Mouse (Mus musculus) c-Kit-positive CD71-positive TER-119-negative erythroid progenitor cells, embryonic 14.5 days (primary cell): Measurements from ENCODE around the gene Arrdc3.
"Not testable (repeated sequence)": the region's sequence is repeated elsewhere in the genome, so short reads cannot be mapped to it uniquely, and the experiment has no call there.

Source experiments
- DNase-seq: peaks from one replicate; pipeline ENCODE4 v3.0.0-alpha.2; 2013; ENCODE audit warnings: low read depth

Arrdc3 gene

DNA sequence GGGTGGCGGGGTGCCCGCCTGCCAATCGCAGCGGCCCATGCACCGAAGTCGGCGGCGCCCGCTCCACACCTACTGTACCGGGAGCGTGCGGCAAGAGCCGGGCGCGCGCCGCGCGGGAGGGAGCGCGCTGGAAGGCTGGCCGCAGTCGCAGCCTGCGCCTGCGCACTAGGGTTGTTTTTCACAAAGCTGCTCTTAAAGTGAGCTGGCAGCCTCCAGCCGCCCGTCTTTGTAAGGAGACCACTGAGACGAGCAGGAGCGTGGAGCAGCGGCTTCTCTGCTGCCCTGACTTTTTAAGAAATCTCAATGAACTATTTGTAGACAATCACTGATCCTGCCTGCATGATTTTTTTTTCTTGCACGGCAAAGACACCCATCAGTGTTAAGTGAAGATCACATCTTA is at the start of gene Arrdc3:
Gene Arrdc3 (plus strand): TSS at position 195 of the 400 bp plus-strand sequence.
- peak; percentile 90 for DNase-seq

GRCm38 (mm10) chr13:80862215-80862614 is 21.0 kb upstream of the Arrdc3 start:
- DNase-seq = peak; percentile 17

DNA sequence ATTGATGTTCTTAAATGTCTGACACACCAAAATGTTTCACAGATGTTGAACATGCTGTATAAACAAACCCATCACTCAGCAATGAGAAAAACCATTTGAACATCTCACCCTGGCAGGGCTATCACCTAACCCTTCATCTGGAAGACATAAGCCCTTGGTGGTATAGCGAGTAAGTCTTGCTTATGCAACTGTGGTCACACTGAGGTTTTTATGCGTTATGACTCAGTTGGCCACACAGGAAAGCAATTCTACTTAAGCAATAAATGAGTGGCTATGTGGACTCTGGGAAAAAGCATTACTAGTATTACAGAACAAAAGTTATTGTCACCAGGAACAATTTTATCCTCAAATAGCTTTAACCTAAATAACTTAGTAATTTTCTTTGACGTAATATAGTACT is 19.0 kb upstream of the Arrdc3 start:
- DNase-seq = no peak

DNA sequence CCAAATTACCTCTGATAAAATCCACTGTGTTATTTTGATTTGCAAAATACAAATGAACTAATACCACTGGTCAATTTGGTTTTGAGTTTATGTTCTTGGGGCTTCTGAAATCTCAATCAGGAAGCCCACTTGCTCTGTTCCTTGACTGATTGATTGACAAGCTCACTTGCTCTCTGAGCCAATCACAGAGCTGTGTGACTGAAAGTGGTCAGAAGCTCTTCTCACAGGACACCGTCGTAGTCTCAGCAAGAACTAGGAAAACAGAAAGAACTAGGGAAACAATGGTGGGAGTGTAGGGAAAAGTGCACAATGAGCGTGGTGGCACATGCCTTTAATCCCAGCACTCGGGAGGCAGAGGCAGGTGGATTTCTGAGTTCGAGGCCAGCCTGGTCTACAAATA is 8.1 kb upstream of the Arrdc3 start:
- DNase-seq = no peak

- DNase-seq = no peak
Observed at GRCm38 (mm10) chr13:80880756-80881155, 2.4 kb upstream of the Arrdc3 start.

DNA sequence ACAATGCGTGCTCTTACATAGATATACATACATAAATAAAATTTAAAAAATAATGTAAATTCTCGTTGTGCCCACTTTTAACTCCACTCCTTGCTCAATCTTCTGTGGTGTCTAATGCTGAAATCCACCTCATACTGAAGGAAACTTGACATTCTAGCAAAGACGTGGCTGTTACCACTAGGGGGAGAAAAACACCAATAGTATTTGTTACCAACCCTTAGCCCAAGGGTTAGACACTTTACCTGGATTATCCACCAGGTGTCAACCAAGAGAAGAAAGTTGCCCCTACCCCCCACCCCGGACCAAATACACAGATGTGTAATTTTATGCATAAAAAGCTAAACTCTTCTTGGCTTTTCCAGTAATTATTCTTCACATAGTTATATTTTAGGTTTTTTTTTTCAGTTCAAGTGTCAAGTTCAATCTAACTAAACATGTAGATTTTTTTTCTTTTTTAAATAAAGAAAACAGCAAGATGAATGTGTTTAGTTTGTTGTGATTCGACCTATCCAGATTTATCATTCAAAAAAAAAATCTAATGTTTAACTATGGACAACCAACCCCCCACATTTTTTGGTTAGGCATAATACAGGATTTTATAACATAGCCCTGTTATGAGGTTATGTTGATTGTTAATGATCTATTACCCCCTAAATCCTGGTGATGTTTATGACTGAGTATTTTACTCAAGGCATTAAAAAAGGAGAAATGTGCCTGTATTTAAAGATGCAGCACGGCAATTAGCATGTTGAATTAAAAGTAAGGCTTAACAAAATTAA is 1.3 kb upstream of the Arrdc3 start:
- DNase-seq = peak; percentile 74

DNA sequence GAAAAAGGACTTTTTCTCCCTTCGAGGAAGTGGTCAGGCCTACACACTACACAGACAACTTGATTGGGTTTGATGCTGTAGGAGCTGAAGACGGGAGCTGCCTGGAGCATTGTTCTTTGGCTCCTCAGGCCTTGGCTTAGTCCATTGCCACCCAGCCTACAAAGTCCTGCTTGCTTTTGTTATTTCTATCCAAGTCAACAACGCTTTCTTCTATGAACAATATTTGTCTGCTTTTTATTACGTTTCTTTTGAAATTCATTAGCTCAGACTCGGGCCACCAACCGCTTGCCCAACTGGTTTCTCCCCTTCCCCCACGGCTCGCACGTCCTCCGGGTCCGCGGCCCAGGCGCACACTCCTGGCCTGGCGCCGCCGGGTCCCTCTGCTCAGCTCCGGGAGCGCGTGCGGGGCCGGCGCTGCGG is 458 bp upstream of the Arrdc3 start:
- DNase-seq = peak; percentile 28

- peak; percentile 39 for DNase-seq
Observed at GRCm38 (mm10) chr13:80883649-80884376, 629 bp downstream of the Arrdc3 start.

GRCm38 (mm10) chr13:80884377-80884983 is 1.3 kb downstream of the Arrdc3 start:
- DNase-seq = peak; percentile 84

DNA sequence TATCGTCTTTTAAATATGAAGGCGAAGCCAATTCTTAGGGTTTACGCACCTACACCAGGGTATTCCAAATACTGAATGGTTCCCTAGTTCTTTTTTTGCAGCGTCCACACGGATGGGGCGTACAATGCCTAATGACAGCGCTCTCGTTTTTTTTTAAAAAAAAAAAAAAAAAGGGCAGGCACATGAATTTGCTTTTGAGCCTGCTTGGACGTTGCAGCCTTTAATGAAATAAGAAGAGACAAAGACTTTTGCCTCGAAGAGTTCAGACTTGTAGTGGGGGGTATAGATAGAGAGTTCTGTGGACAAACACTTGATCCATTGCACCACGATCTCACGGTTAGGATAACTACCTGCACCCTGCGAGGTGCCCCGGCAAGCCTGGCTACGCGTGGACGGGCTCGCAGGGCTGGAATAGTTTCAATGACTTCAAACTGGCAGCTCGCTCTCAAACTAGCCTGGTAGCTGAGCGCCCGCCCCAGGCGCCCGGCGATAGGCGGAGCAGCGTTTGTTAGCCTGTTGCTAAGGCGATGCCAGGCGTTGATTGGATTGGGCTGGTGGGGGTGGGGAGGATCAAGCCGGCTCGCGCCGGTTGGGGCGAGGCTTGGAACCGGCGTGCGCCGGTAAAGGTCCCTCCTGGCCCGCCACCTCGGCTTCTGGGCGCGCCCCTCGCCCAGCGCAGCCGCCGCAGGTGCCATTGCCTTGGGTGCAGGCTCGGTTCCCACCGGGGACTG is 2.1 kb downstream of the Arrdc3 start:
- DNase-seq = peak; percentile 88

GRCm38 (mm10) chr13:80885834-80886663 is 2.9 kb downstream of the Arrdc3 start:
- DNase-seq = peak; percentile 85

- peak; percentile 13 for DNase-seq
Observed at GRCm38 (mm10) chr13:80886664-80887210, 3.6 kb downstream of the Arrdc3 start.

DNA sequence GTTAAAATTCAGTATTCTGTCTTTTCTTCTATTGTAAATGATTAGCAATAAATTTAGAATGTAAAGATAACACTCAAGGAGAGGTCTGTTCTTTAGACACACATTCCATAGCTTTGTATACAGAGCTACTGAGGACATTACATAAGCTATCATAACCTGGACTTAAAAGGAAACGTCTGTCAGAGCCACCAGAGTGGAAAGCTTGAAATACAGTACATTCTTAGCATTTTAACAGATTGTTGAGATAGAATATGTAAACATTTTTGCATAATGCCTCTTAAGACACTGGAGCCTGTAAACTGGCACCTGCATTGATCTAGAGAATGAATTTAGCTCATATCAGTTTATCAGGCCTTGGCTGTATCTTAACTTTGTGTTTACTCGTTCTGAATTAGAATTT is 4.7 kb downstream of the Arrdc3 start:
- no peak for DNase-seq

DNA sequence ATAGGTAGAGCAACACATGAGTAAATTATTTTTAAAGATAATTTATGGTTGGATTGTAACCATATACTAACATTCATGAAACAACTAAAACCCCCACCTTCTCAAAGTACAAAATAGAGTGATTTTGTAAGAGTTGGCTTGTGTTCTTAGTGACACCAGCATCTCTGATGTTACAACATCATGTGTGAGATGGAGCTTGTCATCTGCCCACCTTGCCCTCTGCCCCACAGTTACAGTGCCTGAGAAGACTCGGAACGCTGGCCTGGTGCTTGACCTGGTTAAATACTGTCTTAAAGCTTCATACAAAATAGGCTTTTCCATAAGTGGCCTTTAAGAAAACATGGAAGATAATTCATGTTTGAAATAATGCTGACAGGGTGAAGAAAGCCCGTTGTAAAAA is 11.7 kb downstream of the Arrdc3 start:
- DNase-seq = not testable (repeated sequence)

- no peak for DNase-seq
Observed at GRCm38 (mm10) chr13:80897411-80897810, 14.2 kb downstream of the Arrdc3 start.

DNA sequence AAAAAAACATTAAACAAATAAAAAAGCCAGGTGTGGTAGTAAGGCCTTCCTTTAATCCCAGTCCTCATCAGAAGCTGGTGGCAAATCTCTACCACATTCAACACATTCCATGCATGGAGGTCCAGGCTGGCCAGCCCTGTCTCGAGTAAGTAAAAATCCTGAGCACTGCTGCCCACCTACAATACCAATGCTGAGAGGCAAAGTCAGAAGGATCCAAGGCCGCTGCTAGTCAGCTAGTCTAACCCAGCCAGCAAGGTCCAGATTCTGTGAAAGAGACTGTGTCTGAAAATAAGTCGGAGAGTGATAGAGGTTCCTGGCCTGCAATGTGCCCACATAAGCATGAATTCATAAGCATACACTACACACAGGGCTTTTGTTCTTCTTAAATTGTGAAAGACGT is 14.9 kb downstream of the Arrdc3 start:
- no peak for DNase-seq

GRCm38 (mm10) chr13:80899435-80900029 is 16.3 kb downstream of the Arrdc3 start:
- no peak for DNase-seq

DNA sequence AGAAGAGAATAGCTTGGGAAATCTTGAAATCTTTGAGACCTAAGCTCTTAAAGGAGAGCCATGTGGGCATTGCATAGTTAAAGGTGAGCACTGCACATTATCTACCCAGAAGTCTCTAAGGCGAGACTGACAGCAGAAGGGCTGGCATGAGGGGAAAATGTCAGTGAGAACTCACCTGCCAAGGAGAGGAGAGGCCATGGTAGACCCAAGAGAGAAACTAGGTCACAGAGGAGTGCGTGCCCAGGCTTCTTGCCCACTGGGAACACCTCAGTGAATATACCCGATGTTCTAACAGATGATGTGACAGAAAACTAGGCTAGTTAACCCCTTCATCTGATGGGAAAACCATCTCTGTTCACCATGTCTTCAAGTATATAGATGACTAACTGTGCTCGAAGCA is 18.2 kb downstream of the Arrdc3 start:
- no peak for DNase-seq

DNA sequence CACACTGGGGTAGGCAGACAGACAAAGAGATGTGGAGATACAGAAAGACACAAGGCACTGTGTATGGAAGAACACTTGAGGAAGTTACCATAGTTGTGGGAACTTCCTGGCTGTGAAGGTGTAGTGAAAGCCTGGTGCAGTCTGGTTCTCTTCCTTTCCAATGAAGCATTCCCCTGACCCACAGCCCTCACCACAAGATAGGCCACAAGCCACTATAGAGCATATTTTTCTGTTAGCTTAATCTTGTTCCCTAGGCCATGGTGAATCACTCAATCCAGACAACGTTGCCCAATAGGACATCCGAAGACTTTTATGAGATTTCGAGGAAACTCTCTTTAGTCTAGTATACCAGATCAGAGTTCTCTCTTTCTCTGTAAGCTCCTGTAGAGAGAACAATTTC is 19.6 kb downstream of the Arrdc3 start:
- no peak for DNase-seq

DNA sequence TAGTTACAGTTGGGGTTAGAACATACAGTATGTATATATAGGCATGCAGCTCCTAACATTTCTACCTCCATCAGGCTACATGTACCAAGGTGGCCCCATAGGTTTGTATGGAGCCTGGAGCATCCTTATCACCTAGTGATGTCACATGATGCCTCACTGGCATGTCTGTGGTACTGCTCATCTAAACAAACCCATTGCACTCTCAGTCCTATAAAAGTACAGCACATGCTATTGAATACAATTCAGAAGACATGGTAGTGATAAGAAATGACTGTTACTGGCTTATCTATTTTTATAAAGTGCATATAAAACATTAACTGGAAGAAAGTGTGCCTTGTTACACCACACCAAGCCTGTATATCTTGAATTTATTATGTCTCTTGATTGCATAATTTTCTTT is 30.2 kb downstream of the Arrdc3 start:
- DNase-seq = no peak

- no peak for DNase-seq
Observed at GRCm38 (mm10) chr13:80920939-80921338, 37.8 kb downstream of the Arrdc3 start.
